Mouse (Mus musculus) right cerebral cortex, adult 18-20 months (tissue): ENCODE measurements at regions not wholly inside any gene's neighbourhood (a gene's known extent, or its start where the extent isn't known, plus 50 kb on each side); places are given as distances from the start of the nearest gene placed in this dataset.

Experiments used
- DNase-seq: peaks from one replicate; pipeline ENCODE4 v3.0.0; 2022; ENCODE audit warnings: mixed read lengths

GRCm38 (mm10) chr3:38034138-38034537 is 309.8 kb upstream of the Gm5148 start:
- DNase-seq: no peak

- no peak for DNase-seq
Measured at GRCm38 (mm10) chr3:38014768-38015167, 290.5 kb upstream of the Gm5148 start.

- no peak for DNase-seq
Measured at GRCm38 (mm10) chr3:38009168-38009567, 284.9 kb upstream of the Gm5148 start.

- no peak for DNase-seq
Measured at GRCm38 (mm10) chr3:38008321-38008720, 284.0 kb upstream of the Gm5148 start.

GRCm38 (mm10) chr3:38007626-38008025 is 283.3 kb upstream of the Gm5148 start:
- DNase-seq: no peak

GRCm38 (mm10) chr3:38002275-38002674 is 278.0 kb upstream of the Gm5148 start:
- DNase-seq: no peak

GRCm38 (mm10) chr3:37999779-38000178 is 275.5 kb upstream of the Gm5148 start:
- DNase-seq: no peak

- DNase-seq: peak; percentile 38
Measured at GRCm38 (mm10) chr3:37997998-37998397, 273.7 kb upstream of the Gm5148 start.

GRCm38 (mm10) chr3:37989992-37990391 is 265.7 kb upstream of the Gm5148 start:
- DNase-seq: no peak

DNA sequence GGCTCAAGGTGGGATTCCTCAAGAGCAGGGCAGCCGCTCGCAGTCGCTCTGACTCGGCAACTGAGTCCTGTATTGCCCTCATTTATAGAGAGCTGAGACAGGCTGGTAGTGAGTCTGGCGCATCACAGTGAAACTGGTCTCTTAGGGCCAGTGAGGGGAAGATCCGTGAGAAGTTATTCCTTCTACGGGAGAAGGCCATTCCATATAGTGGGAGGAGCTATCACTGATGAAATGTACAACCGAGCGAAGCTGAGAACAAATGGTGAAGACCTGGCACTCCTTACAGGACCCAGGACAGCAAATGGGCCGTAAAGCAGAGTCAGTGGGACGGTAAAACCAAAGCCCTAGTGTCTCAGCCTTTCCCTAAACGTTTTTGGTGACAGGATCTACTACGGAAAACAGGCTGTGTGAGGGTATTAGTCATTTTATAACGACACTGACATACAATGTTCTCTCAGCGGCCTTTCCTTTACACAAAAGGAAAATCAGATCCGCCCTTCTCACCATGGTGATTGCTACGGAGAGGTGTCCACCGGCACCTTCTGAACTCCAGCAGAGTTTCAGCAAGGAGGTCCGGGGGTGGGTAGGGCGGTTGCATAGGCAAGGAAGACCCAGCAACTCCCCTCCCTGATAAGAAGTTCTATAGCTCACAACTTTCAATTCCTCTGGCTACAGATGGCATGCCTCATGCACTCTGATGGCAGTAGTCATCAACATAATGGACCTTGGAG is 263.6 kb upstream of the Gm5148 start:
- no peak for DNase-seq

DNA sequence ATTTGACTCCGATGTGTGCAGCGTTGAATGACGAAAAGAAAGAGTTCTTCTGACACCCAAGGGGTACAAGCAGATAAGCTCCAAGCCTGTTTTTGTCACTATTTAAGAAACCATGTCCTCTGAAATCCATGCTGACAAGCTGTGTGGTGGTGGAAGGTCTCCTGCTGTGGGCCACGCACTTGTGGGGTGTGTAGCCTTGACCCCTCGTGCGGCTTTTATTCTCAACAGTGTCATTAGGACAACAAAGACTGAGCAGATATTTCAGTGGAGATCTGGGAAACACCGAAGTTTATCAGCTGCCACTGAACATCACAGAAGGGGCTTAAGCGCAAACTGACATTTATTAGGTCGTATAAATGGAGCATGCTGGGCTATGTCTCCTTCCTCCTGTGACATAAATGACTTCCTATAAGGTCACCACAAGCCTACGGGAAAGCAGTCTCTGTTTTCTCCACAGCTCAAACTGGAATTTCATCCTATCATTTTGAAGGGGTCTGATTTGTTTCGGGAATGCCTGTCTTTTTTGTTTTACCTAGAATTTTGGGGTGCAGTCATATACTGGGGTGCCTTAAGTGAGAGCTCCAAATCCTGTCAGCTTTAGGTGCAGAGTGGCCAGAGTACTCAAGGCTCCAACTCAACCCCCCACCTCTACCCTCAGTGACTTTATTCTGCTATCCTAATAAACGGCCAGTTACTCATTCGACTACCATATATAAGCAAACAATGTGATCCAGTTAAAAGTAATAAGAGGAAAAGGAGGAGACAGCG is 262.9 kb upstream of the Gm5148 start:
- DNase-seq: no peak

DNA sequence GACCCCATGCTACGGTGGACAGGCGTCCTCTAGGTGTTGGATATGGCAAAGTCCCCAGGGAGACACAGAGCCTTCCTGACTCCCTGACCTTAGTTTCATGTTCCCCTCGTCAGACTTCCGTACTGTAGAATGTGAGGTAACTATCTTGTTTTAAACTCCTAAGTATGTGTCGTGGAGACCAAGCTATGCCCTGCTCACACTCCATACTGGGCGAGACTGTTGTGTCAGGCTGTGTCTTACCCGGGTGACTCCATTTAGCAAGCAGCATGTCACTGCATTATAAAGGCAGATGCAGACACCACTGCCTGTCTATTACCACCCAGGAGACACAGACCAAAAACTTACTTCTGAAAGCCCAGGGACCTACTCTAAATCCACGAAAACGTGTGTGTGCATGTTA is 260.4 kb upstream of the Gm5148 start:
- no peak for DNase-seq

DNA sequence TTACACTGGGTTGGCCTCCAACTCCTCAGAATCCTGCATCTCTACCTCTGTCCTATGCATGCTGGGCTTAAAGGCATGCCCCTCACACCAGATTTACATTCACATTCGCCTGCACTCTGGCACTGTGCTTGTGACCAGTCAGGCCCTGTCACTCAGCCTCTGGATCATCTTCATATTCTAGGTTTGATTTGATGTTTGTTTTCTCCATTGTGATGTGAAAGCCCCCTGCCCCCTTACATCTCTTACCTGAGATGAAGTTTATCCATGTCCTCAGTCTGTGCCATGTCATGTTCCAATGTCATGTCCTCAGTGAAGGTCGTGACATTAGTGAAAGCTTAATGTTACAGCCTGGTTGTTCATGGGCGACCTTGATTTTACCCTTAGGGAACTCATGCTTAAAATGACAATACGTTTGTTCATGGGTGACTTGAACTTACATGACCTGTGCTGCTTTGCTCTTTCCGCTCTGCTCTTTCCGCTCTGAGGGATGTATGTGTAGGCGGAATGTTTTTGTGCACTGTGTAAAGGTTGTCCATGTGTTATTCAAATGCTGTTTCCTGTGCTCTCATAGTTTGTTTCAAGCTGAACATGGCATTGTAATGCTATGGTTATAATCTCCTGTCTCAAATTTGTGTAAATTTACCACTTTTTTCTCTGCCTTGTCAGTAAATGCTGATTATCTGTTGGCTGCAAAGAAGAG is 257.3 kb upstream of the Gm5148 start:
- no peak for DNase-seq

DNA sequence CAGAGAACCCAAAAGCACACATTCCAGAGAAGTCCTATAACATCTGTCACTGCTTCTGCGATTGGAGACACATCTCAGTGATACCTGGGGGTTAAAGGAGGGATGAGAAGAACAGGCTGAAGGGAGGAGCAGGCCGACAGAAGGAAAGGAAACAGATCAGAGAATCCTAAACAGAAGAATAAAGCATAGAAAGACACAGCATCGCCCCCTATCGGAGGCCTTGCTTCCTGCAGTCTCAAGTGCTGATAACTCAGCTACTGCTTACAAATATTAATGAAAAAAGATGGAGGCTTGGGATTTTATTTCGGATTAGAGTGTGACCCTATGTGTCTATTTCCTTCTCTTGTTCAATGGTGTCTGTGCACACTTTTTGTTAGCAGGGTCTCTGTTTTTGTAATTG is 255.6 kb upstream of the Gm5148 start:
- DNase-seq: no peak

GRCm38 (mm10) chr3:37978481-37978880 is 254.2 kb upstream of the Gm5148 start:
- peak; percentile 92 for DNase-seq

DNA sequence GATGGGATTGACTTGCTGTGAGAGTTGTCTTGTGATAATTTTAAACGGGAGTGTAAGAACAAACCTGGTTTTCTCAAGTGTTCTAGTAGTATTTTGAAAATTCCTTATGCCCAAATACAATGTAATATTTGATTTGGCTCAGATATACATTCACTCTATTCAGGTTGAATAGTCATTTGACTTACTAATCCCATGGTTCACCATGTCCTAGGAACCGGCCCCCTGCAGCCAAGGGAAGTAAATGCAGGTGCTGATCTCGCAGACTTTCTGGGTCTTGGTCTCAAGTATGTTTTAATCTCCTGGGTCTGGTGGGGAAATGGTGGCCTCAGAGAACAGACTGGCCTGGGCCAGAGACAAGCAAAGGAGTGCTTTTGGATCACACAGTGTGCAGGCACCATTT is 253.2 kb upstream of the Gm5148 start:
- no peak for DNase-seq

DNA sequence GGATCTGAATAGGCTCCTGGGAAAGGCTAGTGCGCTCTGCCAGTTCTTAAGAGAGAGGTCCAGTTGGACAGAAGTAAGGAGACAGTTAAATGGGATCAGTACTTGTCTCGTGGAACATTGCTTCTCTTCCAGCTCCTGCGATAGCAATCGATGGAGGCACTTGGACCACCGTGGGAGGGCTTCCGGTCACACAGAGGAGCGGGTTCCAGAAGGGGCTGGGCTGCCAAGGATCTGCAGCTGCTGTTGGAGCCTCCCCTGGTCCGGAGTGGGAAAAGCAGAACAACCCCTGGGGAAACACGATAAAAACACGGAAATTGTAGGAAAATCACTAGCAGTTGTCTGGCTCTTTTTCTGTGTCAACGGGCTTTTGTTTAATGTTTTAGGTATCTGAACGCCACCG is 252.3 kb upstream of the Gm5148 start:
- DNase-seq: peak; percentile 7

- no peak for DNase-seq
Measured at GRCm38 (mm10) chr3:37975194-37975756, 251.0 kb upstream of the Gm5148 start.

DNA sequence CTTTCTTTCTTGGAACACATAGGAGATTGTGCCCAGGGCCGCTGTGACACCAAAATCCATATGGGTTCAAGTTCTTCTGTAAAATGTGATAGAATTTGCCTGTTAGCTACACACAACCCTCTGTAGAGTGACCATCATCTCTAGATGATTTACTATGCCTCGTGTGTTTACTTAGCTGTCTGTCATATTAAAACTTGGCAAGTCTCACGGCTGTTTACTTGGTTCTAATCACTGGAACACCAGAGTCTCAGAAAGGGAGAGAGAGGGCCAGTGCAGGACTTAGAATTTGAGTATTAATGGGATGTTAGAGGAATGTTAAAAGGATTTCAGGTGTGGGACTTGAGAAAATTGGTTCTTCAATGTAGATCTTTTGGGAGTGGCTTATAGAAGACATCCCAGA is 248.6 kb upstream of the Gm5148 start:
- no peak for DNase-seq

GRCm38 (mm10) chr3:37971240-37971639 is 246.9 kb upstream of the Gm5148 start:
- DNase-seq: no peak

DNA sequence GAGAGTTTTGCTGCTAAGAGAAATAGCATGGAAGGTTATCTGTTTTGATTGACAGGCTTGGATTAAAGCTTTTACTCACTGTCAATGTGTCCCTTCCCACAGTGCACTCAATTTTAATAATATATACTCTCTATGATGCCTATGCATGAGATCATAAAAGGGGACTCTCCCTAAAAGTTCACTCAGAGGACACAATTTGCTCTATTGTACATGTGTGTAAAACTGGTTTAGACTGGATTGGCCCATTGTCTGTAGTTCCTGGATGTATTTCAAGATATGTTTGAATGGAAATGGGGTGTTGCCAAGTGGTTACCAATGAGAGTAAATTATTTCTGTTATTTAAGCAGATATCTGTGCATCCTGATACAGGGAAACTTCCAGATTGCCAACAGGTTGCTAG is 244.4 kb upstream of the Gm5148 start:
- DNase-seq: no peak

- peak; percentile 14 for DNase-seq
Measured at GRCm38 (mm10) chr3:37965221-37965620, 240.9 kb upstream of the Gm5148 start.

DNA sequence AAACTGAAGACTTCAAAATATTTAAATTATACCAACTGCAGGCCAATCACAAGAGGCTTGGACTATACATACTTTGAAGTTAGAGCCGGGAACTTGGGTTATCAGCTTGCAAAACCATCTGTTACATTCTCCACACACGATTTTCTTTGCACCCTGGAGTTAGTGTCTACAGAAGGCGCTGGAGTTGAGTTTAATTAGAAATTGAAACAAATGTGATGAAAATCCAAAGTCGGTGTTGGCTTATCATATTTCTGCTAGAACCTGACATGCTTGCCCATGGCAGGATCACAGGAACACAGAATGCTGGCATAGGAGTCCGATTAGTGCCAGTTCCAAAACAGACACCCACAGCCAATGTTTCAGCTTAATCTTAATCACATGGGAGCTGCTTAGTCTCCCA is 239.8 kb upstream of the Gm5148 start:
- no peak for DNase-seq

- no peak for DNase-seq
Measured at GRCm38 (mm10) chr3:37962811-37963210, 238.5 kb upstream of the Gm5148 start.
